Mouse (Mus musculus) ES-E14 (cell line): ENCODE measurements around the gene Tmem232.

Experiments used
- CHD2 ChIP-seq: IDR thresholded peaks from 2 replicates; pipeline ENCODE4 v1.6.1; 2014; ENCODE audit warnings: mild to moderate bottlenecking, low read depth, low read length, inconsistent platforms
- MAFK ChIP-seq: IDR thresholded peaks from 2 replicates; pipeline ENCODE4 v1.6.1; 2014; ENCODE audit warnings: mild to moderate bottlenecking, low read depth, low read length, inconsistent platforms; ENCODE audit not compliant: insufficient read depth
- ZC3H11A ChIP-seq: IDR thresholded peaks from 2 replicates; pipeline ENCODE4 v1.6.1; 2012; ENCODE audit warnings: low read depth, mild to moderate bottlenecking, inconsistent platforms, low read length, borderline replicate concordance

DNA sequence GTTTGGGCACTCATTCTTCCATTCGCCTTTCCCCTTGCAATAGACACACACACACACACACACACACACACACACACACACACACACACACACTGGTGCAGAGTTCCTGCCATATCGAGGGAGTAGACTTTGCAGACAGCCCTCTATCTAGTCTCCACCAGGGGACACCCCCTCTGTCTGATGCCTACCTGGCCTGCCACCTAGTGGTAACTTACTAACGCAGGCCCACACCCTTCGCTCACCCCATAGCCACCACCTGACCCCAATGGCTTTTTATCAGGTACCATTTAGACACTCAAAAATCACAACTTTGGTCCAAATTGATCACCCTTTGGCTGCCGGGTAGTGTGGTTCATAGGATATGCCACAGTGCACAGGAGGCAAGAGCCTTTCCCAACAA is 18.7 kb upstream of the Tmem232 start:
- TF ChIP-seq CHD2 (no peak), MAFK (no peak), ZC3H11A (no peak)
